Mouse (Mus musculus) embryonic fibroblast, embryonic 13.5 days (primary cell): ENCODE results near the gene Pth2r. TPM values are rescaled to one million over a fixed set of nuclear protein-coding genes. Genes with fewer than 3 reads are reported as not detected.

Experiments used
- H3K27ac ChIP-seq: 2 replicates; pipeline ENCODE4 v1.5.1; 2012; ENCODE audit warnings: low read length, control low read depth, inconsistent platforms; ENCODE audit not compliant: insufficient read depth
- H3K4me1 ChIP-seq: 2 replicates; pipeline ENCODE4 v1.6.1; 2011; ENCODE audit warnings: low read length; ENCODE audit not compliant: control insufficient read depth, insufficient read depth
- H3K4me3 ChIP-seq: 2 replicates; pipeline ENCODE4 v1.5.1; 2011; ENCODE audit warnings: mild to moderate bottlenecking, control low read depth, low read length; ENCODE audit not compliant: insufficient read depth
- CTCF ChIP-seq: IDR thresholded peaks from 2 replicates; pipeline ENCODE4 v1.5.1; 2011; ENCODE audit warnings: mild to moderate bottlenecking, control low read depth, low read length, moderate library complexity, borderline replicate concordance; ENCODE audit not compliant: insufficient read depth
- POLR2A ChIP-seq: IDR thresholded peaks from 2 replicates; pipeline ENCODE4 v1.6.1; 2011; ENCODE audit warnings: low read depth, mild to moderate bottlenecking, control low read depth, low read length, moderate library complexity
- polyA plus RNA-seq: library from polyadenylated mRNA; stranded (reverse); fragments of >200 nt; gene quantifications from 2 replicates; pipeline ENCODE4 v1.2.4, GENCODE M21; 2011; ENCODE audit warnings: low read depth; ENCODE audit not compliant: missing spikeins, insufficient read length

Pth2r gene
- polyA plus RNA-seq, 1 experiment = not detected

DNA sequence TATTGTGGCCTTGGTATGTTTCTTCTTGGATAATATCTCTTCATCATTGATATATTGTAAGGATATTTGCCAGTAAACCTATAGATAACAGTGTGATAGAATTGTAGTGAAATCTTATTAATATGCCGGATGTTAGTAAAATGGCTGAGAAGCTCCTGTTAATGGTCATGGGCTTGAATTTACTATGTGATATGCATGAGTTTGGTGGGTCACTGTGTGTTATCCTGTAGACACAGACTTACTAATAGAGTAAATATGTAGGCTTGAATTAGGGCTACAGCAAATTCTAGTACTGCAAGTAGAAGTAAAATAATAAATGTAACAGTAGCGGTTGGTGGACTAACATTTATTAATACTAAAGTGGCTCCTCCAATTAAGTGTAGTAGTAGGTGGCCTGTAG is 139.1 kb downstream of the Pth2r start:
- TF ChIP-seq POLR2A (no peak), CTCF (no peak)
- H3K4me3 ChIP-seq = no peak overlapping the region
- H3K27ac ChIP-seq = no peak overlapping the region
- no peaks in the 10 kb centered on the region for H3K4me1 ChIP-seq

DNA sequence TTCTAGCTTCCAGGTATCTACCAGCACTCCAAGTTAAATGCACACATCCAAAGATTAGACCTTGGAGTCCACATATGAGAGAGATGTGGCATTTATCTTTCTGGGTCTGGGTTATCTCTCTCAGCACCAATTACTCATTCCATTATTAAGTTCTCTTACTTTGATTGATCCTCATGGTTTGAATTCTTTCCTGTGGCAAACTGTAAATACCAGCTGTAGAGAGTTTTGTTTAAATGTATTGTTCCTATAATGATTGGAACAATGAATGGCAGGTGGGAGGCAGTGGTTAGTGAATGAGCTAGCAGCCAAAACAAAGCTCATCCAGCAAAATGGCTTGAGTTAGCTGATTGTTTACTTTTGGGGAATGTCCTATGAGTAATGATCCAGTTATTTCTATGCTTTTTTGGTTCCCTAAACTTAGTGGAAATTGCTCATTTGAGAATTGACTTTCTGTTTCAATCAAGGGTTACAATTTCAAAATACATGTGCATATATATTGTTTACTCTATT is 140.7 kb downstream of the Pth2r start:
- no peaks in the 10 kb centered on the region for H3K4me1 ChIP-seq
- H3K4me3 ChIP-seq = no peak overlapping the region
- H3K27ac ChIP-seq = no peak overlapping the region
- TF ChIP-seq POLR2A (no peak), CTCF (no peak)

Other genes starting within 250 kb of the Pth2r start
- not detected in 2 replicates for gene Akr1cl, start 249.3 kb upstream of the Pth2r start, polyA plus RNA-seq
- gene Cryge, start 230.9 kb upstream of the Pth2r start, polyA plus RNA-seq = not detected in 2 replicates
- not detected in 2 replicates for gene Crygd, start 218.6 kb upstream of the Pth2r start, polyA plus RNA-seq
- gene Crygc, start 208.4 kb upstream of the Pth2r start, polyA plus RNA-seq = not detected in 2 replicates
- gene Crygb, start 199.8 kb upstream of the Pth2r start, polyA plus RNA-seq = not detected in 2 replicates
- not detected in 2 replicates for gene Cryga, start 178.7 kb upstream of the Pth2r start, polyA plus RNA-seq
- gene Gm28845, start 162.5 kb upstream of the Pth2r start, polyA plus RNA-seq = not detected in 2 replicates
- 0.32 TPM in 1 of 2 replicates, not detected in the other for gene D630023F18Rik, start 158.8 kb upstream of the Pth2r start, polyA plus RNA-seq
- 91.9 and 106 TPM in 2 replicates for gene Idh1, start 95.6 kb upstream of the Pth2r start, polyA plus RNA-seq
- 30.2 and 34.6 TPM in 2 replicates for gene Pikfyve, start 95.4 kb upstream of the Pth2r start, polyA plus RNA-seq